Mouse (Mus musculus): ENCODE results near the gene Stk31.

DNA sequence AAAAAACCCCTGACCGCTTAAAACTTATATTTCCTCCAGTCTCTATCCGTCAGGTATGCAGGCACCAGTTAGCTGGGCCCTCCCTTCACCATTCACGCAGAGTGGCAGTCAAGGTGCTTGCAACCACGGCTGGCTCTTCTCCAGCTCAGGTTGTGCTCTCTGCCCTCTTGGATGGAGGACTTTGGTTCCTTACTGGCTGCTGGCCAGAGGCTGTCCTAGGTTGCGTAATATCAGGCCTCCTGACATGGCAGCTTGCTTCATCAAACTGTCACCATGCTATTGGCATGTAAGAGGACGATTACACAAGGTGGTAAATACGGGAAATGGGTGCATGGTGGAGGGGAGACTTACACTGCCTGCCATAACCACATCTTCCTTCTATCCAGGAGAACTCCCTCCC, 45.6 kb upstream of the Stk31 start:
- TF ChIP-seq CTCF (IDR thresholded peaks at IDR 0.05; ENCODE audit: control insufficient read depth, insufficient read depth, insufficient replicate concordance, low read depth, low read length) (no peak), POLR2A (IDR thresholded peaks at IDR 0.05; ENCODE audit: control insufficient read depth, low read depth, low read length) (no peak)

Measured in testis, adult 2 months (tissue).